Mouse (Mus musculus) regulatory T cell (primary cell): ENCODE results near the gene Lcn2.

Source experiments
- in situ Hi-C: fragments of 300-600 bp; cut with MboI, MseI; formaldehyde crosslinking; loops from one replicate; pipeline ENCODE4 v1.15.1; 2025; ENCODE audit warnings: high pct_unique_total_duplicates

The Lcn2 gene

DNA sequence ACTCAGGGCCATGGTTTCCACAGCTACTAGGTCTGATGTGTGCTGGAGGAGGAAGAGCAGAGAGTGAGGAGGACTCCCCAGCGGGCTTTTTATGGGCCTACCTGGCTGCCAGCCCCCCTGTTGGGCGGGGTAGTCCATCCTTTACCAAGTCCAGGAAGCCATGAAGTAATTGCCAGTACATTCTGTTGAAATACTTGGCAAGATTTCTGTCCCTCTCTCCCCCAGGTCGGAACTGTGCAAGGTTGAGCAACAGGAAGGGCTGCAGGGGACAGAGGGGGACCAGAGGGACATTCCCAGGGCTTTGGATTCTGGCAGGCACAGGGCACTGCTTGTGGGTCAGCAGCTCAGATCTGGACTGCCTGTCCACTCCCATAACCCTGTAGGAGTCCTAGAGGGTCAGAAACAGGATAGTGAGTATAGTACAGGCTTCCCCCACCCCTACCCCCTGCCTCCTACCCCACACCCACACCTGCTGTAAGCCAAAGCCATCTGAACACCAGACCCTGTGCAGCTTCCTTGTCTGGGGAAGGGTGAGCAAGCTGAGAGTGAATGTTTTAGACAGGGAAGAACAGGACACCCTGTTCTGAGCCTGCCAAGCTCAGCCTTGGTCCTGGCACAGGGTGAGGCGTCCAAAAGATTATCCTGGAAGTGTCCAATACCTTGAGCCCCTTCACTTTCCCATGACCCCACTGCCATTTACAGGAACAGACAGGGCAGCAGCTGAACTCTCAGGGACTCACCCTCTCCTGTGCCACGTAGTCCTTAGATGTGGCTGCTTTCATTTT is at the start of gene Lcn2:
Gene Lcn2, minus strand, starts transcription at position 547 of the 785 bp plus-strand sequence.
- in situ Hi-C loops: no loop called here

DNA sequence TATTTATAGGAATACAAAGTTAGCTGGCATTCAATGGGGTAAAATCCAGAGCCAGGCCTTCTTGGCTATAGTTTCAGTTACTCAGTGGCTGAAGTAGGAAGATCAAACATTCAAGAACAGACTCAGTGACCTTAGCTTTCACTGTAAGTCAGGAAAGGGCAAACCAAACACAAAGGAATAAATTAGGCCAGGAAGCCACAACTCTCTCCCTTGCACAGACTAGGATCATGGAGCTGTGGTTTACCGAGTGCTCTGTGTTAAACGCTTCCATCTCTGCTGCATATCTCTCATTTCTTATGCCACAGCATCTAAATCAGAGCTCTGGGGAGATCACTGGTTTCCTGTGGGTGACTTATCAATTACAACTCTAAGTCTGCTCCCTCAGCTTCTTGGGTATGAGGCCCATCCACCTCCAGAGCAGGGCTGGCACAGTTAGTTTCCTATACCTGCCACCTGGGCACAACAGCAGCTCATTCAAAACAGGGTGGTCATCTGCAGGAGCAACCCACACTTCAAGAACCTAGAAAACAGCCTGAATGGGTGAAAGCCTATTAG is 49.6 kb upstream of the Lcn2 start:
- in situ Hi-C loops: no loop called here

DNA sequence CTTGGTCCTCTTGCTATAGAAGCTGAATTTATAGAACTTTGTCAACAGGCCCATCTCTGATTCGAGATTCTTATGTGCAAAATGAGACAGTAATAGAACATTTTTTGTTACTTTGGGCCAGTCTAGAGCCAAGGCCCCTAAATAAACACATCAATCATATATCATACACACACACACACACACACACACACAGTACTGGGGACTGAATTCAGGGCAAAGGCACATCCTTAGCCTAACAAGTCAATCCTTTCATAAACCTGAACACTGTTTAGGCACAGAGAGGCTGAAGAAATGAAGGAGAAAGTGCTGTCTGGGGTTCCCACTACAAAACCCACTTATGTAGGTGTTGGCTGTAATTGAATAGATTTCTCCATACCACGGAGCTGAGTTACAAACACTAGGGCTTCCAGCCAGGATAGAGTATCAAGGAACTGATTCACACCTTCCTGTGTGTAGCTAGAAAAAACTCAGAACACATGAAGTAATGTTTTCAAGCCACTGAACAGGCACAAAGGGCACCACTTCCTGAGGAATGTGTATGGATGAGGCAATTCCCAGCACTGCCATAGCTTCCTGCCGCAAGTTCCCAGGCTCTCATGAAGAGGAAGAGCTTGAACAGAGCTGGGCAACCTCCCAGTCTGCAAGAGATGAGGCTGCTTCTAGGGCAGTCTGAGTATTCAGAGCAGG is 48.8 kb upstream of the Lcn2 start:
- in situ Hi-C loops: no loop called here

DNA sequence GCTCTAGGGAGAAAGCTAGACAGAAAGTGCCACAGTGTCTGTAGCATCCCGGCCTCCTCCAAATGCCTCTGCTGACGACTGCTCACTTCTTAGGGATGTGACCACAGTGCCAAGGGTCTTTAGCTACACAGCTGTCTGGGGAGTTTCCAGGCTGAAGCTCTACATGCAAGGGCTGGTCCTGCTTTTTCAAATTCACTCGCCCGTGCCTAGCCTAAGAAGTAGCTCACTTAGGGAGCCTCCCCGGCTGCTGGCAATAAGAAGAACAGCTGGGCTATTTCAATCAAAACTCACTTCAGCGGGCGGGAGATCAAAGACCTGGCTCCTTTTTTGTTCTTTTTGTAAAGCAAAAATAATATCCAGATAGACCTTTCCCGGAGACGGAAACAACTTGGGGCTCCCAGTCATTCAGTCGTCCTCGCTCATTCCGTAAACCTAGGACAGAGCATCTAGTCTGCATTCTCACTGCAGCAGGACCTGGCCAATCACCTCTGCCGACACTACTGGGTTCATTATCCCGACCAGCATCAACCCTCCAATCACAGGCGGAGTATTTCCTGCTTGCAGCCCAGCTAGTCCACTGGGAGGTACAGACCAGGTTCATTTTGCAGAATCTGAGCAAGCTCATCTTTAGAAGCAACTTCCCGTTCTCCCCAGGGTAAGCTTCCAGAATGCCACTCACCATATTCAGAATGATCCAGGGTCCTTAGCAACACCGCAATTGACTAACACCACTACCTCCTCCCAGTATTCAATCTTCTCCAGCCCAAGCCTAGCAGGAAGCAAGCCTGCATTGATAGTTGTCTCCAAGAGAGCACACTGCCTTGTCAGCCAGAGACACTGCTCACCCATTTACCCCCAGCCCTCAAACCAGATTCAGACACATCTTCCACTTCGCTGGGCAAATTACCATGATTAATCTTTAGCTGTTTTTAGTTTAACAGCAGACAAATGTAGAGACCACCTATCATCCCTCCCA is 42.9 kb upstream of the Lcn2 start:
- in situ Hi-C loops: no loop called here

DNA sequence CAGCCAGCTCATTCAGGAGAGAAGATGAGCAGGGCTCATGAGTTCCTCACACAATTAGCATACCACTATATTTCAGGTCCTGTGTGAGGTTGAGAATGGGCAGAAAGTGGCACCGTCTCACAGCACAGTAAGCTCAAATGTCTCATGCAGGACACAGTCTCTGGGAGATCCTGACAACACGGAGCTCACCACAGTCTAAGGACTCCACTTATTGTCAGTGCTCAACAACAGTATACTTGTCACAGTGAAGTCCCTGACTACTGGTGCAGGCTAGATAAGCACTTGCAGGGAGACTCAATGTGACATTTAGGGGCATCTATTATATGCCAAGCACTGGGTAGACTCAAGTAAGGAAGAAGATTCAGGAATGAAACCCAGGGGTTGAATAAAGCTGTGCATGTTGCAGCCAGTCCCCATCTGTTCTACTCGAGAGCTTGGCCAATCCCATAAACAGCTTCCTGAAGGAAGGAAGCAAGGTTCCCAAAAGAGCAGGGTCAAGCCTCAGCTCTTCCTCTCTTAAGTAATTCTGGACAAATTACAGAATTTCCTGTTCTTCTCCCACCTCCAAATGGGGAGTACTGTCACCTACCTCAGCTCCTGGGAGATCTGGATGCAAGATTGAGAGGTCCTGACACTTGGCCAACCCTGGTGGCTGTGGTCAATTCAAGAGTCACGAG is 41.3 kb upstream of the Lcn2 start:
- in situ Hi-C loops: no loop called here

DNA sequence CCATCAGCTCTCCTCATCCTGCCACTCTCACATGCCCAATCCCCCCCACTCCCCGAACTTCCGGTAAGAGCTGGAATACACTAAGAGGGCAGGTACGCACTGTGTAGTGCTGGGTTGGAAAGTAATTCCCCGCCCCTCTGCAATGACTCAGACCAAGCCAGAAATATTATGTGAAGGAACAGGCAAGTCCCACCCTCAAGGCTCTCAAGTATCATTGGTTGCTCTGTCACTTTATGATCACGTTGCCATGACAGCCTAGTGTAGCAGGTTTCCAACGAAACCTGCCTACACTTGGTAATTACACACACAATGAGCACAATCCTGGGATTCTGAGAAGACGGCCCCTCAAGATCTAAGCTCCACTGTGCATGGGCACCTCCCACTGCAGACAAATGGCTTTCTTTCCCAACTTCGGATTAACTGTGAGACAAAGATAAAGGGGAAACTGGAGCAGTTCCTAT is 40.2 kb upstream of the Lcn2 start:
- in situ Hi-C loops: no loop called here

DNA sequence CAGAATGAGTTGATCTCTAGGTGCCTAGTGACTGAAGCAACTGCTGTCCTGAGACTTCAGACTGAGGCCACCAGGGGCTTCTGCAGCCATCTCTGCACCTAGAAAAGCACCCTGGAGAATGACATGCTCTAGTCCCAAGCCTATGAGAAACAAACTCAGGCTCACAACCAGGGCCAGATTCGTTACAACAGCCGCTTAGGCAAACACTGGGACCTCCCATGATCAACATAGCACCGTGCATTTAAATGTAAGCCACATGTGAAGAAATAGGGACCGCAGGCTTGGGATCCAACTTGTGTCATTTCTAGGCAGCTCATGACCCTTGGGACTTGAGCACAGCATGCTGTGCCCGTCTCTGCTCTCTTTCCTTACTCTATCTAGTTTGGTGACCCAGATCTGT is 39.7 kb upstream of the Lcn2 start:
- in situ Hi-C loops: no loop called here

DNA sequence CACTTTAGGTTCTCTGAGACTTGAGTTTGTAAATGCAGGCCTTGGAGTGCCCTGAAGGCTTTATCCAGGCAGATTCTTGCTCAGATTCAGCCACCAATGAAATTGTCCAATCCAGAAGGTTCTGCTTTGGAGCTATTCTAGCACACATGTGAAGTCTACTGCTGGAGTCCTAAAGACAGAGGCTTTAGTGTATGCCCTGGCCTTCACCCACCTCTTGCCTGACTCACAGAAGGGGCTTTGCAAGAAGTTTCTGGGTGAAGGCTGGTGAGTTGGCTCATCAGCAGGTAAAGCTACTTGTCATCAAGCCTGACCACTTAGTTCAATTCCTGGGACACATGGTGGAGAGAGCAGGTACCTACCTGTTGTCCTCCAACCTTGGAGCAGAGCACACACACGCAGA is 38.1 kb upstream of the Lcn2 start:
- in situ Hi-C loops: no loop called here

DNA sequence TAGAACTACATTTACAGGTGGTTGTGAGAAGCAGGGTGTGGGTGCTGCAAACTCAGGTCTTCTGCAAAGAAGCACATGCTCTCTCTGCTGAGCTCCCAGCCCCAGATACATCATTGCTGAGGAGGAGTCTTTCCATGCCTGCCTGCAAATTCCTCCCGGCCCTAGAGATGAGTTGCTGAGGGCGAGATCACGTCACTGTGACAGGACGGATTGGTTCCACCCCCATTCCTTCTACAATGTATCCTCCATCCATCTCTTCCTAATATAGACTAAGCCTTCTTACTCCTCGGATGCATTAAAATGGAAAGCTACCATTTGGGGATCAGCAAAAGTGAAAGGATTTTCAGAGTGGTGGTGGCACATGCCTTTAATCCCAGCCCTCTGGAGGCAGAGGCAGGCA is 37.5 kb upstream of the Lcn2 start:
- in situ Hi-C loops: no loop called here

DNA sequence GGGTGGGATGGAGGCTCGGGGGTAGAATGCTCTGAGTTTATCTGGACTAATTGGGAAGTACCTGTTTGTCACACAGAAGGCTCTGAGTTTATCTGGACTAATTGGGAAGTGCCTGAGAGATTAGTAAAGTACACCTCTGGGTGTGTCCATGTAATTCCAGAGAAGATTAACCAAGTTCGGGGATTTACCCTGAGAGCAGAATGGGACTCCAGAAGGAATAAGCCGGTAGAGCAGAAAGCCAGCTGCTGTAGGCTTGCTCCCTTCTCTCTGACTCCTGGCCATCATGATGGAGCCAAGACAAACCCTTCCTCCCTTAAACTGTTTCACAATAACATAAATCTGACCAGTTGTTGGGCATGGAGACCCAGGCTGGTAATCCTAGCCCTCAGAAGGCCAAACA is 36.7 kb upstream of the Lcn2 start:
- in situ Hi-C loops: no loop called here

DNA sequence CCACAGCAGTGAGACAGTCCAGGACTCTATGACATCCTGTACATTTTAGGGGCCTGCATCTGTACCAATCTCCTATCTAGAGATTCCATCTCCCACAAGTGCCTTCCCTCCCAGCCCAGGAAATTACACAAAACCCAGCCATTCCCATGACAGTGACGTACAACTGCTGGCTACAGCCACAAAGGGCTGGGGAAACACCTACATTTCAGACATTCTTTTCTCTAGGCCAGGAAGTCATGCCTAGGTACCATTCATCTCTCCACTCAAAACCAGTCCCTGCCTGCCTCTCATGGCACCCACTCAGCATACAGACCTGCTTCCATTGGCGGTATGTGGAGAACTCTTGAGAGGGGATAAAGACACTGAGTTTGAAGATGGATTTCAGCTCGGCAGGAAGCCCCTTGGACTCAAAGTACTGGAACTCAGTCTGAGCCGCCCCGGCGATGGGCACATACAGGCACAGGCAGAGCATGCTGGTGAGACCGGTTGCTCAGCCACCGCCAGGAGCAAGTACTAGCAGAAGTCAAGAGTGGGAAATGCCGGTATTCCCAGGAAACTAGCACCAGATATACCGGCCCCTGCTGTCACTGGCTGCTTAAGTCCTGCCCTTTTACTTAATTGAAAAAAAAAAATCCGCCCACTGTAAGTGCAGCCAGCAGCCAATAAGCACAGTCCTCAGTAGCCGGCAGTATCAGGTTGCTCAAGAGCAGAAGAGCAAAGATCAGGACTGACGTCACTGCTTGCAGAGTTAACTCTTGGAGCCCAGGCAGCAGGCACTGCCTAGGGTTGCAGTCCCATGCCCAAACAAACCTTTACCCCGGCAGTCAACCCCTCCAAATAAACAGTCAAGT is 35.7 kb upstream of the Lcn2 start:
- in situ Hi-C loops: no loop called here

DNA sequence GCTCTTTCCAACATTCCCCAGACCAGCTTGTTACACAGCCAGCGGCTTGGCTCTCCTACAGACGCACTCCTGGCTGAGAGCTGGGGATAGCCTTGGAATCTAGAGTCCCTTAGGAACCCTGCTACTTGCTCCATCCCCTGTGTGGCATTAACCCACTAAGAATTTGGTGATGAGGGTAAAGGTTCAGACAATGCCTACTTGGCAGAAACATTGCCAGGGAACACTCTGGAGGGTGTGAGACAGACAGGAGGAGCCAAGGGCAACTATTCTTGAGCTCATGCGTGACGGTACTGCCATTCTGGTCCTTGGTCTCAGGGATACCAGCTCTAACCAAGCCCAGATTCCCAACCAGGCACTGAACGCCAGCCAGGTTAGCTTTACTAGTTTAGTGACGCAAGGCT is 33.8 kb upstream of the Lcn2 start:
- in situ Hi-C loops: no loop called here

DNA sequence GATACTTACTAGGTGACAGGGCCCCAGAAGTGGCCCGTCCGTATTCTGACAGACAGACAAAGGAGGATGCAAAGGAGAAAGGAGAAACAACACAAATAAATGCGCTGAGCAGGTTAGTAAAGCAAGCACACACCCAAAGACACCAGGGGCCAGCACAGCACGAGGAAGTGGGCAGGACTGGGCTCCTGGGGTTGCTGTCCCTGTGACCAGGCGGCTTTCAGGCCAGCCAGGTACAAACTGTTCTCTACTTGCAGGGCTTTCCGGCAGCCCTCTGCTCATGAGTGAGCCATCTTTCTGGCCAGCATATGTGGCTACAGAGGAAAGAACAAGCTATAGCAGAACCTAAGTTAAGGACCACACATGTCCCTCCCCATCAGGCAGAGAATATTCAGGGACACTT is 32.6 kb upstream of the Lcn2 start:
- in situ Hi-C loops: no loop called here

DNA sequence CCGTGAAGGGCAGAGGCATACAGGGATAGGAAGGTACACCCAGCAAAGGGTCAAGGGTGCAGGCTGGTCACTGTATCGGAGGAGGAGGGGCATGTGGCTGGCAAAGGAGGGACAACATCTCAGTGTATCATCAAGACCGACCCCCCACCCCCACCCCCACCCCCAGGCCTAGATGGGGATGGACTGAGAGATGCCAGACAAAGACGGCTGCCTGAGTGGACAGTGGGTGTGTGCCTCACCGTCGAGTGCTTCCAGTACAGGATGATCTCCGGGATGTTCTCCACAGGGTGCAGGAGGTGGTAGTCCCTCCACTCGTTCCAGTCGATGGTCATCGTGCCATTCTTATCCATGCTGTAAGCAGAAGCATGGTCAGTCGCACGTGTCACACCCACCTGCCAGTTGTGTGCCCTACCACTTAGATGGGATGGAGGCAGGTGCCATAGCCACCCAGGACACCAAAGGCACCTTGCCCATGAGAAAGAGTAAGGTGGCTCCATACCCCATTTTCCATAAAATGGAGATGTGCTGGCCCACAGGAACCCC is 32.1 kb upstream of the Lcn2 start:
- in situ Hi-C loops: no loop called here

DNA sequence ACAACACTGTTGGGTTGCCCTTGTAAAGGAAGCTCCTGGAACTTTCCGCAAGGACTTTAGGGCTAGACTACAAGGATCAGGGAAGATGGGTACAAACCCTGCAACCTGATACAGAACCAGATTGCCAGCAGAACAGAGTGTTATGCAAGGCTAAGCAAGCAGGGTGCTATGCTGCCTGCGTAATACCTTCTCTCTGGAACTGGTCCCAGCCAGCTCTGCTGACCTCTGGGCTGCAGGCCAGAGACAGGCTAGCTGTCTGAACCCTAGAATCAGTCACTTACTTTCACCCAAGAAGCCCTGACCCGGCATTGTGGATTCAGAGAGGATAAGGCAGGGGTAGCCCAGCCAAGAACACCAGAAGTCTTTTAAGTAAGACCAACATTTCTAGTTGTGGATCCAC is 31.3 kb upstream of the Lcn2 start:
- in situ Hi-C loops: loop anchor here (5.0 kb wide), 1 partner anchor 143 kb away; no protein-coding TSS in a partner anchor

DNA sequence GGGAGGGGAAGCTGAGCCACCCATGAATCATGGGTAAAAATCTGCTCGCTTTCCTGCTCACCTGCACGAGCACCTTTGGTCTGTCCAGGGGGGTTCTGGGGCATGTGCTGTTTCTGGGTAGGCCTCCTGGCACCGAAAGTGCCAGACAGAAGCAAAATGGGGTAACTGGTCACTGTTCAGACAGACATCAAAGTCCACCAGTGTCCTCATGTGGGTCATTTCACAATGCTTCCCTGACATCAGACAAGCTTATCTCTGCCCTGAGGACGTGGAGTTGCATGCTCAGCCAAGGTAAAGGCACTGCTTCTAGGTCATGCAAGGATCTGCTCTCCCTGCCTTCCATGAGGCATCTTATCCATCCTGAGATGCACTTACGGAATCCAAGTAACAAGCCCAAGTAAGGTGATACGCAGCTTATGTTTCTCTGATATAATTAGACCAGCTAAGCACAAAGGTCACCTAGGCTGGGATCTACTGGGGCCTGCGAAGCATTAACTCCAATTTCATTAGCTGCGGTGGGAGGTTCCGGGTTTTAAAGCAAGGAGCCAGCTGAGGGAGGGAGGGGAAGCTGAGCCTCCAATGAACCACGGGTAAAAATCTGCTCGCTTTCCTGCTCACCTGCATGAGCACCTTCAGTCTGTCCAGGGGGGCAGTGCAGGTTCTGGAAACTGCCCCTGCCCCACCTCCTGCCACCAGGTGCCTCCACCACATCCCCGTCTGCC is 30.5 kb upstream of the Lcn2 start:
- in situ Hi-C loops: loop anchor here (5.0 kb wide), 1 partner anchor 144 kb away; no protein-coding TSS in a partner anchor

DNA sequence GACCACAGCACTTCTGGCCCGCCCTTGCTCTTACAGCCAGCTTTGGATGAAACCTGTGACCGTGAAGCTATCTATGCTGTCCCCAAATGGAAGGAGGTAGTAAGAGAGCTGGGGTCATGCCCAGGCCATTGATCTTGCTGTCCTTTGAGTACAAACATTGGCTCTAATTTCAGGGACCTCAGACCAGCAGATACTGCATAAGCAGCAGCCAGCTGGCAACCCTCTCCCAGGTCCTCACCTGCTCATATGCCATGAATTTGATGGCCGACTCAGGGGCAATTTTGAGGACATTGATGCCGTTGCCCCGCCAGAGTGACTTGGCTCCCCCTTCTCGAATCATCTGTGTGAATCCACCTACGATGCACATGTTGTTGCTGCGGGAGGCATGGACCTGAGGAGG is 29.4 kb upstream of the Lcn2 start:
- in situ Hi-C loops: loop anchor here (5.0 kb wide), 1 partner anchor 145 kb away; no protein-coding TSS in a partner anchor

DNA sequence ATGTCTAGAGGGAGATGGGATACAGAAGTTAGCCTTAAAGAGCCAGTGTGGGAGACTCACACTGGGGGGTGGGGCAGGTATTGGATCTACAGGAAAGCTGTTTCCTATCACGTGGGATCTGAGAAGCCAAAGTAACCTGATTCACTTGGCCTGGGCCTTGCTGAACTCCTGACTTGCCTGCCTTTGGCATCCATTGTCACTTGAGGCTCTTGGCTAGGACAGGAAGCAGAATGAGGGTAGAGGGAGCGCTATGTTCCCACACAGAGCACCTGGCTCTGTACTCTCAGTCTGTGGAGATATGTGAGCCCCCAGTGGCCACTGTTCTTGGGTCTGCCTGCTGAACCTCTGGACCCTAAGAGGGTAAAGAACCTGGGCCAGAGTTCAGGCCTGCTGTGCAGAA is 28.5 kb upstream of the Lcn2 start:
- in situ Hi-C loops: loop anchor here (5.0 kb wide), 1 partner anchor 146 kb away; no protein-coding TSS in a partner anchor

DNA sequence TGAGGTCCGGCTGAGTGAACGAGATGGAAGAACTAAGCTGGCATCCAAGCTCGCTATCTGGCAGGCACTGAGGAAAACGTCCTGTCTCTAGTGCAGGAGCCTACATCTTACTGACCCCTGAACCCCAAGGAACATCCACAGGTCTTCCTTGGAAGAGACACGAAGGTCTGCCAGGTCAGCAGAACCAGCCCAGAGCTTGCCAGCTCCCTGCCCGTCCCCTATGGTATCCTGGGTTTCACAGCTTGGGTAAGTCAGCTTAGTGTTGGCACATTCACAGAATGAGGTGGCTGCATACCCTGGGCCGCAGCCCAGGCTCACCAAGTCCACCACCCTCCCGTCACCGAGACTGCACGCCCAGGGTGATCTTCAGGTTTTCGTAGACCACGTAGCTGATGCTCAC is 27.7 kb upstream of the Lcn2 start:
- in situ Hi-C loops: loop anchor here (5.0 kb wide), 1 partner anchor 146 kb away; no protein-coding TSS in a partner anchor
